Mouse (Mus musculus) liver, embryonic 11.5 days (tissue): ENCODE data around the gene L3mbtl3. TPM values are rescaled to one million over a fixed set of nuclear protein-coding genes. Genes with fewer than 3 reads are reported as not detected.

Experiments used
- ATAC-seq: fragments of 200-750 bp; cut with Nextera tagmentation; replicated peaks from 2 replicates; pipeline ENCODE4 v1.8.0; 2017; ENCODE audit warnings: moderate number of reproducible peaks, mild to moderate bottlenecking, moderate TSS enrichment, moderate library complexity; ENCODE audit not compliant: low FRiP score
- DNase-seq: peaks from one replicate; pipeline ENCODE4 v3.0.0-alpha.2; 2017; ENCODE audit warnings: low spot score
- H3K27ac ChIP-seq: fragments of 300-500 bp; sonication (generic); 2 replicates; pipeline ENCODE4 v1.5.1; 2014; ENCODE audit warnings: mild to moderate bottlenecking, low read depth, low read length, control low read depth
- H3K27me3 ChIP-seq: fragments of 300-500 bp; sonication (generic); replicated peaks from 2 replicates; pipeline ENCODE4 v1.6.1; 2014; ENCODE audit warnings: low read length, mixed read lengths; ENCODE audit not compliant: control insufficient read depth, insufficient read depth
- H3K36me3 ChIP-seq: fragments of 300-500 bp; sonication (generic); 2 replicates; pipeline ENCODE4 v1.6.1; 2014; ENCODE audit warnings: mild to moderate bottlenecking, low read length, moderate library complexity, mixed read lengths; ENCODE audit not compliant: control insufficient read depth, insufficient read depth
- H3K4me1 ChIP-seq: fragments of 300-500 bp; sonication (generic); replicated peaks from 2 replicates; pipeline ENCODE4 v1.6.1; 2014; ENCODE audit warnings: low read length, mixed read lengths; ENCODE audit not compliant: control insufficient read depth, insufficient read depth
- H3K4me2 ChIP-seq: fragments of 300-500 bp; sonication (generic); 2 replicates; pipeline ENCODE4 v1.6.1; 2014; ENCODE audit warnings: mild to moderate bottlenecking, control low read depth, moderate library complexity
- H3K4me3 ChIP-seq: fragments of 300-500 bp; sonication (generic); 2 replicates; pipeline ENCODE4 v1.5.1; 2014; ENCODE audit warnings: low read depth, low read length, control low read depth
- H3K9ac ChIP-seq: fragments of 300-500 bp; sonication (generic); 2 replicates; pipeline ENCODE4 v1.6.1; 2014; ENCODE audit warnings: low read depth, low read length, control low read depth
- H3K9me3 ChIP-seq: fragments of 300-500 bp; sonication (generic); 2 replicates; pipeline ENCODE4 v1.6.1; 2016; ENCODE audit warnings: low read length, inconsistent platforms, mixed read lengths; ENCODE audit not compliant: control insufficient read depth
- WGBS: fragments of 180-500 bp; shearing (Covaris S2); extraction: QIAGEN DNeasy Blood & Tissue Kit; methylation state at CpG from one replicate; pipeline ENCODE4 v1.1.7; 2014; 5-methylcytosine and 5-hydroxymethylcytosine counted together
- polyA plus RNA-seq: library from polyadenylated mRNA; unstranded; fragments of >200 nt; fragmentation: Nextera tagmentation; extraction: Ambion mirVana; gene quantifications from 2 replicates; pipeline ENCODE4 v1.2.1, GENCODE M21; 2014

L3mbtl3 gene
- polyA plus RNA-seq, 1 experiment from 2014 or later = 9.5 TPM

DNA sequence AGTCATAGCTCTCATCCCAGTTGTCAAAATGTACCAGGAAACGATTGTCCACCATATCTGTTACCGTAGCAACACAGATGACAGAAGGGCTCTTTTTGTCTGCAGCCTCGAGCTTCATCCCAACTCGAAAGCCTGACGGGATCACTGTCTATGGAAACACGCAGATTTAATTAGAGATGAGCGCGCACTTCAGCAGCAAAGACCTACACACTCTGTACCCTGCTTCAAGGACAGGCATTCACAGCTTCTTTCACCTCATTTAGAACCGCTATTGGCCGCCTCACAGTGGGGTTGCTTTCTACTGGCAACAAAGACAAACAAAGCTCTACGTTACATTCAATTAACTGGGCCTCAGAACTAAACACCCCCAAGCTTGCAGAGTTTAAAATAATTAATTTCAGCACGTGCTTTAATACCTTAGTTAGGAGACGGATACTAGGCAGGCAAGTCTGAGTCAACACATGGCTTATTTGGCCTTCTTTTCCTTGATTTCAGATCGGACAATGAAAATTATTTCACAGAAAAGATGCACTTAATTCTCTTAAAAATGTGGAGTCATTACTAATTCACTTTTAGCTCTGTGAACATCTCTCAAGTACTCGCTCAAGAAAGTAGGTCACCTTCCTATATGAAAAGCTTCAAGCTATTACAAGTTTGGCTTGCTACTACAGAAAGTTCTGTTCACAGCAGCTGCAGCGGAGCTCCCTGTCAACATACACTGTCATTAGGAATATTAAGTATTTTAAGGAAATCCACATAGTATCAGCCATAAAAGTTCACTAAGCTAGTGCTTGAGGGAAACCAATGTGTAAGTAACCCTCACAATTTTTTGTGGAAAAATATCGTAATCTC lies 47.9 kb downstream of the L3mbtl3 start:
- no peak overlapping the region for H3K9ac ChIP-seq
- no peak for DNase-seq
- no peak overlapping the region for H3K4me3 ChIP-seq
- 85% methylated on average over 17 of the region's 17 CpGs for WGBS
- H3K27ac ChIP-seq = no peak overlapping the region
- ATAC-seq = no peak
- no peaks in the 10 kb centered on the region for H3K4me1 ChIP-seq
- H3K4me2 ChIP-seq = no peak overlapping the region
- peaks cover 3% of the 10 kb centered on the region; the same call in 1 of the 2 replicates for H3K36me3 ChIP-seq
- H3K9me3 ChIP-seq = no peaks in the 10 kb centered on the region
- H3K27me3 ChIP-seq = no peaks in the 10 kb centered on the region

DNA sequence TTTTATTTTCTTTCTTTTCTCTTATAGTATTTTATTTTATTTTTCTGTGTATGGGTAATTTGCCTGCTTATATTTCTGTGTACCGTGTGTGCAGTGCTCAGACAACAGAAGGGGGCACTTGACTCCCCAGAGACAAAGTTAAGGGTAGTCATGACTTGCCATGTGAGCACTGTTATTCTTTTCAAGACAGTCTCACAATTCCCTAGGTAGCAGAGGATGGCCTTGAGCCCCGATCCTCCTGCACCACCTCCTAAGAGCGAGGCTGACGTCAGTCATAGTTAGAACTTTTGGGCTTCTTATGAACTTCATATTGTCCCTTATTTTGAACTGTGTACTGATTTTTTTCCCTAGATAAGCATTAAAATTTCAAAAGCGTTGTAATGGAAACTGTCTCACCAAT lies 48.5 kb downstream of the L3mbtl3 start:
- 96% methylated on average over 5 of the region's 5 CpGs for WGBS
- H3K36me3 ChIP-seq = peaks cover 3% of the 10 kb centered on the region; the same call in 1 of the 2 replicates
- H3K27me3 ChIP-seq = no peaks in the 10 kb centered on the region
- no peaks in the 10 kb centered on the region for H3K4me1 ChIP-seq
- no peak overlapping the region for H3K4me3 ChIP-seq
- no peak overlapping the region for H3K27ac ChIP-seq
- H3K9ac ChIP-seq = no peak overlapping the region
- ATAC-seq (no peak), DNase-seq (no peak)
- H3K4me2 ChIP-seq = no peak overlapping the region
- no peaks in the 10 kb centered on the region for H3K9me3 ChIP-seq

DNA sequence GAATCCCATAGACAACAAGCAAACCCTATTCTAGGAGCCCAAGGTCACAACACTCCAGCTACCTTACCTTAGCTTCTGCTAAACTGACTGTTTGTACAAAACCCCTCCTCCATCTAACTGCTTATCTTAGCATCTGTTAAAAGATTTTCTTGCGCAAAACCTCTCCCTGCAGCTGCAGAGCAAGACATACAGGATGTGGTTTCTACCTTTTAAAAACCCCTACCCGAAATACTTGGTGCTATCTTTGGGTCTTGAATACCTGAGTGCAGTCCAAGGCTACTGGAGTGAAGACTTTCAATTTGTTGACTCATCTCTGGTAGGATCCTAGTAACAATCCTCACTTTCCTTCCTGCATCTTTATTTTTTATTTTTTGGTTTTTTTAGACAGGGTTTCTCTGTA lies 50.5 kb downstream of the L3mbtl3 start:
- Histone ChIP-seq H3K4me1 (no peaks in the 10 kb centered on the region), H3K36me3 (peaks cover 3% of the 10 kb centered on the region; the same call in 1 of the 2 replicates), H3K9ac (no peak overlapping the region), H3K4me3 (no peak overlapping the region), H3K27ac (no peak overlapping the region), H3K9me3 (no peaks in the 10 kb centered on the region), H3K27me3 (no peaks in the 10 kb centered on the region), H3K4me2 (no peak overlapping the region)
- DNase-seq (no peak), ATAC-seq (no peak)
- 50% methylated on average over 2 of the region's 2 CpGs for WGBS

DNA sequence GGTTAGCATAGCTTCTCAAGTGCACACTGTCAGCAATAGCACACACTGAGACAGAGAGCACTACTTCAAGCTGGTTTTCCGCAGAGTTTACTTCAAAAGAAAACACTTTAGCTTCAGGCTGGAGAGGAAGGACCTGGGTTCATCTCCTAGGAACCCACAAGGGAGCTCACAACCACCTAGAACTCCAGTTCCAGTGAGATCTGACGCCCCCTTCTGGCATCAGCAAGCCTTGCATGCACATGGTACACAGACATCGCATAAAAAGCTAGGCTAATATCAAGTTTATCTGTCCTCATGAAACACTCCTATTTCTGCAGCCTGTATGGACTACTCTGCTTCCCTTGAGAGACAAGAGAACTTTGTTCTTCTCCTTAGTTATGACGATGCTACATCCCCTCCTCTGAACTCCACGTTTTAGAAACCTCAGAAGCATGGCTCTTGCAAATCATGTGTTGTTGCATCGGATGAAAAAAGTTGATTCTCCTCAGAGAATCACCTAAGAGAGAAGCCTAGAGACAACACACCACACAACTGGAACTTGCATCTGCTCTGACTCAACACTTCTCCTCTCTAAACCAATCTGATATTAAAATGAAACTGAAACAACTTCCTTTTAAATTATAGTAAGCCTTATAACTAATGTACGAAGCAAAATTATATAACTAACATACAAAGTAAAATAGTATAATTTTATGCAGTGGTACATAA lies 53.3 kb downstream of the L3mbtl3 start:
- no peak overlapping the region for H3K27ac ChIP-seq
- no peak for ATAC-seq
- no peak for DNase-seq
- H3K9ac ChIP-seq = no peak overlapping the region
- WGBS = 75% methylated on average over 7 of the region's 7 CpGs
- peaks cover 3% of the 10 kb centered on the region; the same call in 1 of the 2 replicates for H3K36me3 ChIP-seq
- no peak overlapping the region for H3K4me3 ChIP-seq
- H3K4me1 ChIP-seq = no peaks in the 10 kb centered on the region
- H3K4me2 ChIP-seq = no peak overlapping the region
- H3K9me3 ChIP-seq = no peaks in the 10 kb centered on the region
- no peaks in the 10 kb centered on the region for H3K27me3 ChIP-seq

DNA sequence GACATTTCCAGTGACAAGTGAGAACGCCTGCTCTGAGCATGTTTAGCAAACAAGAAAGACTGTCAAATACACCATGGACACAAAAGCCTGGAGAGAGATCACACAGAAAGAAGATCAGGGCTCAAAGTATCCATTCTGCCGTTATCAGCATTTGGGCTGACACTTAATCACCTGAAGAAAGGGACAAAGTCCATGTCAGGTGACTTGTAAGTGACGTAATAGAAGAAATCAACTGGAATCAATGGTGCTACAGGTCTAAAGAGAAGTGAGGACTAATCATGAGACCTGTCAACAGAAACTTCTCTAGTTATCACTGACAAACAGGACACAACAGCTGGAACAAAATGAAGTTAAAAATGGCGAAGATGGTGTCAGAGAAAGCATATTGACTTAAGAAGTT lies 55.1 kb downstream of the L3mbtl3 start:
- H3K9ac ChIP-seq = no peak overlapping the region
- H3K36me3 ChIP-seq = peaks cover 3% of the 10 kb centered on the region; the same call in 1 of the 2 replicates
- WGBS = 75% methylated on average over 4 of the region's 4 CpGs
- no peak overlapping the region for H3K4me3 ChIP-seq
- no peak overlapping the region for H3K27ac ChIP-seq
- ATAC-seq (no peak), DNase-seq (no peak)
- H3K4me1 ChIP-seq = no peaks in the 10 kb centered on the region
- H3K27me3 ChIP-seq = no peaks in the 10 kb centered on the region
- H3K4me2 ChIP-seq = no peak overlapping the region
- H3K9me3 ChIP-seq = no peaks in the 10 kb centered on the region

DNA sequence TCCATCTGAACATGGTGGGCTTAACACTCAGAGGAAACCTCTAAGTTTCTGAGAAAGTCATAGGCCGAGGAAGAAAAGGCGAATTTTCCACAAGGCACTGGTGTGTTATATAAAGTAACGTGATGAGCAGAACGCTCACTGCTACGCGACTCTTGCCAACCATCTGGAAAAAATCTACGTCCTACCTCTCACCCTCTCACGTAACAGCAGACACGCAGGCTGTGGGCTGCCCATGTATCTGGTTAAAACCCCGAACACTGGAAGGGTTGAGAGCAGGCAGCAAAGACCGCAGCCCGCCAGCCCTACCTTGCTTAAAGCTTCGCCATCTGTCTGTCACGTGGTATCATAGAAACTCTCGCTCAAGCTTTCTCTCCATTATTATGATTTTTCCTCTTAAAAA lies 61.4 kb downstream of the L3mbtl3 start:
- ATAC-seq (no peak), DNase-seq (no peak)
- Histone ChIP-seq H3K36me3 (peaks cover 6% of the 10 kb centered on the region; the same call in 1 of the 2 replicates), H3K9me3 (no peaks in the 10 kb centered on the region), H3K4me2 (no peak overlapping the region), H3K9ac (no peak overlapping the region), H3K27me3 (no peaks in the 10 kb centered on the region), H3K4me3 (no peak overlapping the region), H3K27ac (no peak overlapping the region), H3K4me1 (no peaks in the 10 kb centered on the region)
- WGBS = 92% methylated on average over 15 of the region's 15 CpGs

DNA sequence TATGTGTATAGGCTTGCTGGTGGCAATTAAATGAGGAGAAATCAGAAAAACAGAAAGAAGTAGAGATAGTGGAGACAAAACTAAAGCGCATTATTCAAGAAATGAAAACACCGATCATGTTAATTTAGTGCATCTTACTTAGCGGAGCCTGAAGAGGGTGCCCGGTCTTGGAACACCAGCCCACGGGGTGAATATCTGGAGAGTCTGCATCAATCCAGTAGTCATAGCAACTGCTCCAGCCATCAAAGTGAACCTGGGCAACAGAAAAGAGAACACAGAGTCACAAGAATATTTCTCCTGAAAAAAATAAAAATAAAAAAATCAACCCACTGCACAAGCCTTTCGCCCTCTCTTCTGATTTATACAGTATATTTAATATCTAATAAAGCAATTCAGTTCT lies 72.3 kb downstream of the L3mbtl3 start:
- Histone ChIP-seq H3K27ac (no peak overlapping the region), H3K9ac (no peak overlapping the region), H3K4me3 (no peak overlapping the region), H3K27me3 (no peaks in the 10 kb centered on the region), H3K4me1 (no peaks in the 10 kb centered on the region), H3K9me3 (no peaks in the 10 kb centered on the region), H3K36me3 (no peaks in the 10 kb centered on the region), H3K4me2 (no peak overlapping the region)
- no peak for DNase-seq
- WGBS = 91% methylated on average over 6 of the region's 6 CpGs
- no peak for ATAC-seq

DNA sequence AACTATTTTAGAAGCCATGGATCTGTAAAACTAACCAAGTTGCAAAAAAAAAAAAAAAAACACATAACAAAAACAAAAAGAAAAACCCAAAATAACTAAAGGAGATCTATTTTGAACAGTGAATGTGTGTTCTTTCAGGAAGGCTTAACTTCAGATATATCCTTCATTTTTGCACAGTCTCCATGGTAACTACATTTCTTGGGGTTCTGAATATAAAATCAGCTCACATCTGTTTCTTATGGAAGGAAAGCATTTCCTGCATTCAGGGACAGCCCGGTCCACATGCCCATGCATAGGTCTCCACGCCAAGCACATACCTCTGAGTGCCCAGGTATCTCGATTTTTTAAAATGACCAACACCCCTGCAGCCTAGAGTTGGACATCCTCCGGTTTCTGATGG lies 73.4 kb downstream of the L3mbtl3 start:
- Histone ChIP-seq H3K27me3 (no peaks in the 10 kb centered on the region), H3K9me3 (no peaks in the 10 kb centered on the region), H3K27ac (no peak overlapping the region), H3K36me3 (peaks cover 2% of the 10 kb centered on the region; the same call in 1 of the 2 replicates), H3K9ac (no peak overlapping the region), H3K4me2 (no peak overlapping the region), H3K4me3 (no peak overlapping the region), H3K4me1 (no peaks in the 10 kb centered on the region)
- ATAC-seq = no peak
- no peak for DNase-seq
- 83% methylated on average over 4 of the region's 4 CpGs for WGBS
